Mouse (Mus musculus) central nervous system, embryonic 11.5 days (tissue): ENCODE measurements around the gene Ldah. TPM values are rescaled to one million over a fixed set of nuclear protein-coding genes. Genes with fewer than 3 reads are reported as not detected.

Experiments used
- polyA plus RNA-seq: library from polyadenylated mRNA; depleted of rRNA; stranded (reverse); fragments of >200 nt; gene quantifications from 2 replicates; pipeline ENCODE4 v1.2.3, GENCODE M21; 2012; rRNA removed

The Ldah gene
- polyA plus RNA-seq: 30.2 and 46.6 TPM in 2 replicates

DNA sequence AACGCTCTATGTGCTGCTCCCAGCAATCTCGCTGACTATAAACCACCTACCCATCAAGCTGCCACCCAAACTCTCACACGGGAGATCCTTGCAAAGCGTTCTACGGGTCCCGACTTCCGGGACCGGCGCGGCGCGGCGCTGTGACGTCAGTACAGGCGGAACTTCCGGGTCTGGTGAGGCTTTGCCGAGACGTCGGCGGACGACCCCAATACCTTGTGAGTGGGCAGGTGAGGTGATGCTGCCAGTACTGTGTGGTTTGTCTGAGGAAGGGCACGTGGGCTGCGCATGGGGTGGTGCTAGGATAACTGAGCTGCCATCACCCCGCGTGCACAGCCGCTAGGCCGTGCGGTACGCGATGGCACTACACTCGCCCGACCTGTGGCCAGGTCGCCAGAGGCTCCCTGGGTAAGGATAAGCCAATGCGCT lies at the start of gene Ldah:
Gene Ldah, plus strand, starts transcription at position 130 of the 426 bp plus-strand sequence.

GRCm38 (mm10) chr12:8301841-8302431 lies 94.0 kb downstream of the Ldah start, which contains the start of gene Gdf7:
Gene Gdf7 (minus strand): TSS chr12:8301954.

DNA sequence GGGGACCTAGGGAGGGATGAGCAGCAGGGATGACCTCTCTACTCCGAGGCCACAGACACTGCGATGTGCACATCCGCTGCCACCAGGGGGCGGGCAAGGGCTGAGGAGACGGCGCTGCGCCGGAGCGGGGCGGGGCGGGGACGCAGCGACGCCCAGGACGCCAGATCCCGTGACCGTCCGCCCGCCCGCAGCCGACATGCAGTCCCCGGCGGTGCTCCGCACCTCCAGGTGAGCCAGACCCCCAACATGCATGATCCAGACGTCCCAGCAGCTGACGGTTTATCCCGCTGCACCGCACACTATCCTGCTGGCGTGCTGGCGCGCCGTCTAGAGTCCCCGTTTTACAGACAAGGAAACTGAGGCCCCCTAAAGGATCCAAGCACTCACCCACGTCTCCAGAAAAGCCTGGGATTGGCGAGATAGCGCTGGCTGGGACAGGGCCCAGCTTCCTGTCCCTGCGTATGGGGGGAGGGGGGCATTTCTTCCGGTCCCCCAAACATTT lies 105.4 kb downstream of the Ldah start, which contains the start of gene Hs1bp3:
Gene Hs1bp3, plus strand, starts transcription at position 163 of the 502 bp plus-strand sequence.

Other genes with a start within 250 kb of the Ldah start
- gene Apob, start 230.5 kb upstream of the Ldah start, polyA plus RNA-seq: 4.4 and 7.7 TPM in 2 replicates
- gene Gdf7, start 93.8 kb downstream of the Ldah start, polyA plus RNA-seq: 1.3 and 2.8 TPM in 2 replicates
- 8.1 and 12.0 TPM in 2 replicates for gene Hs1bp3, start 105.3 kb downstream of the Ldah start, polyA plus RNA-seq